9 mouse cellular contexts compared by ENCODE assay signal in the genomic region with DNA sequence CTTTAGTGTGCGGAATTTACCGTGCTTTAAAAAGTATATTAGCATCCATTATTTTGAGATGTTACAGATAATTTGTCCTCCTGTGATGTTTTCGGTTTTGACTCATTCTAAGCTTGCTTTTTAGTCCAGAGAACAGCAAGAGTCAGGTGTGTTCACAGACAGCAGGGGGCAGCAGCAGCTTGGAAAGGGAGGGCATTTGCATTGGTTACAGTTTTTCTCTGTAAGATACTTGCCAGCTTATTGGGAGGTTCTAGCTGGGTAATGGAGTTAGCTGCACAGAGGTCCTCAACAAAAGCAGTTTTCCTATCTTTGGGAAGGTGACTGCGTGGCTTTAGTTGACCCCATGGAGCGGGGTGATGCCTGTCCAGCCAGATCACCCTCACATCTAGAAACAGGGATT. TPM values are rescaled to one million over a fixed set of nuclear protein-coding genes. Genes with fewer than 3 reads are reported as not detected.
DNase-seq lines count a peak whose midpoint lies in the region; ATAC-seq lines count a peak whose summit lies in the region.
"Had no signal": no experiment of that assay in that cellular context is flagged by ENCODE, and none has a peak within 500 bp of the region (broad histone marks: within the 10 kb centered on the region; RNA-seq: fewer than 3 reads in every experiment).

No protein-coding gene starts in this region.

- H3K4me3 ChIP-seq in liver, embryonic 11.5 days (ENCODE audit: low read depth, low read length): no peak overlapping the region
- no peak overlapping the region for H3K4me3 ChIP-seq in hindbrain, embryonic 16.5 days (ENCODE audit: low read length)
- no peak overlapping the region for H3K4me3 ChIP-seq in neural tube, embryonic 13.5 days
- H3K4me3 ChIP-seq: erythroblast, embryonic 14.5 days had no signal

- peak; percentile 56 for DNase-seq in liver
- no peak for DNase-seq in liver, embryonic 11.5 days (ENCODE audit: low spot score)
- DNase-seq in adrenal gland, adult 18-20 months (ENCODE audit: low spot score in 2 of 2): peak; percentile 46 to 63
- DNase-seq in embryo, embryonic 11.5 days (ENCODE audit: low read depth, low spot score): peak; percentile 47
- DNase-seq in left cerebral cortex, postnatal 4 days: peak; percentile 79
- peak; percentile 27 to 53 for DNase-seq in urinary bladder, postnatal 36 days (ENCODE audit: low spot score in 2 of 2)

- peaks cover 12% of the 10 kb centered on the region for H3K36me3 ChIP-seq in liver, embryonic 11.5 days (ENCODE audit: control insufficient read depth, insufficient read depth, low read length)
- H3K36me3 ChIP-seq in hindbrain, embryonic 16.5 days (ENCODE audit: control insufficient read depth, insufficient read depth, low read length): peaks cover 22% of the 10 kb centered on the region
- peaks cover 55% of the 10 kb centered on the region for H3K36me3 ChIP-seq in neural tube, embryonic 13.5 days

- intact Hi-C loops in left cerebral cortex, postnatal 4 days (cut with DNase I): loop anchor here (1.0 to 10.0 kb wide), 2 partner anchors 183 to 257 kb away; no protein-coding TSS in a partner anchor

- ATAC-seq in liver, embryonic 11.5 days (replicated peaks; ENCODE audit: low FRiP score): no peak
- ATAC-seq in hindbrain, embryonic 16.5 days: peak; percentile 71; the same call in 1 of the 2 replicates
- peak; percentile 43 for ATAC-seq in neural tube, embryonic 13.5 days (ENCODE audit: low read depth)

- H3K9ac ChIP-seq in liver, embryonic 11.5 days (ENCODE audit: low read depth, low read length): no peak overlapping the region
- no peak overlapping the region for H3K9ac ChIP-seq in hindbrain, embryonic 16.5 days (ENCODE audit: low read depth, low read length)
- no peak overlapping the region for H3K9ac ChIP-seq in neural tube, embryonic 13.5 days

- H3K4me2 ChIP-seq in liver, embryonic 11.5 days: no peak overlapping the region
- H3K4me2 ChIP-seq in hindbrain, embryonic 16.5 days (ENCODE audit: low read length): no peak overlapping the region
- no peak overlapping the region for H3K4me2 ChIP-seq in neural tube, embryonic 13.5 days

- H3K9me3 ChIP-seq in liver, embryonic 11.5 days (ENCODE audit: control insufficient read depth, low read length): no peaks in the 10 kb centered on the region
- no peaks in the 10 kb centered on the region for H3K9me3 ChIP-seq in hindbrain, embryonic 16.5 days (ENCODE audit: control insufficient read depth, low read length)
- no peaks in the 10 kb centered on the region for H3K9me3 ChIP-seq in neural tube, embryonic 13.5 days

- no peak overlapping the region for H3K27ac ChIP-seq in liver, embryonic 11.5 days (ENCODE audit: low read depth, low read length)
- no peak overlapping the region for H3K27ac ChIP-seq in hindbrain, embryonic 16.5 days (ENCODE audit: low read depth, low read length)
- H3K27ac ChIP-seq in neural tube, embryonic 13.5 days (replicated peaks): no peak overlapping the region

- WGBS in liver, embryonic 11.5 days: 91% methylated on average over 5 of the region's 5 CpGs
- WGBS in hindbrain, embryonic 16.5 days: 93% methylated on average over 5 of the region's 5 CpGs
- 91% methylated on average over 5 of the region's 5 CpGs for WGBS in neural tube, embryonic 13.5 days

- H3K4me1 ChIP-seq in liver, embryonic 11.5 days (replicated peaks; ENCODE audit: control insufficient read depth, insufficient read depth, low read length): no peaks in the 10 kb centered on the region
- H3K4me1 ChIP-seq in hindbrain, embryonic 16.5 days (ENCODE audit: control insufficient read depth, insufficient read depth, low read depth, low read length): no peaks in the 10 kb centered on the region
- no peaks in the 10 kb centered on the region; the same call in 1 of the 2 replicates for H3K4me1 ChIP-seq in neural tube, embryonic 13.5 days (replicated peaks)

- H3K27me3 ChIP-seq in liver, embryonic 11.5 days (replicated peaks; ENCODE audit: control insufficient read depth, insufficient read depth, low read length): no peaks in the 10 kb centered on the region
- no peaks in the 10 kb centered on the region for H3K27me3 ChIP-seq in hindbrain, embryonic 16.5 days (replicated peaks; ENCODE audit: control insufficient read depth, insufficient read depth, low read length)
- no peaks in the 10 kb centered on the region for H3K27me3 ChIP-seq in neural tube, embryonic 13.5 days

RNA-seq across cellular contexts. Expression of gene Msh2, which starts 19.8 kb away (rescaled TPM):
- 59.2 and 77.9 TPM in 2 replicates for polyA plus RNA-seq in liver, embryonic 11.5 days (2014; fragmentation: Nextera tagmentation; extraction: Ambion mirVana)
- 10 to 100 TPM; 11.6 to 13.8 TPM for total RNA-seq in adrenal gland, adult 18-20 months (2021)
- polyA plus RNA-seq in hindbrain, embryonic 16.5 days (2015; fragmentation: Nextera tagmentation; extraction: Ambion mirVana): 57.7 and 62.6 TPM in 2 replicates
- 10 to 100 TPM; 29.0 to 34.9 TPM for total RNA-seq in left cerebral cortex, postnatal 4 days (2021)
- polyA plus RNA-seq in neural tube, embryonic 13.5 days (2015; fragmentation: Nextera tagmentation; extraction: Ambion mirVana): 62.0 and 71.8 TPM in 2 replicates

RNA-seq across cellular contexts. Expression of gene Epcam, which starts 56.2 kb away (rescaled TPM):
- 12.7 and 12.9 TPM in 2 replicates for polyA plus RNA-seq in liver, embryonic 11.5 days (2014; fragmentation: Nextera tagmentation; extraction: Ambion mirVana)
- not detected for total RNA-seq in adrenal gland, adult 18-20 months (2021)
- 4.4 and 4.7 TPM in 2 replicates for polyA plus RNA-seq in hindbrain, embryonic 16.5 days (2015; fragmentation: Nextera tagmentation; extraction: Ambion mirVana)
- under 1 TPM; 0.40 to 0.54 TPM for total RNA-seq in left cerebral cortex, postnatal 4 days (2021)
- 3.0 and 6.9 TPM in 2 replicates for polyA plus RNA-seq in neural tube, embryonic 13.5 days (2015; fragmentation: Nextera tagmentation; extraction: Ambion mirVana)
- polyA plus RNA-seq: erythroblast, embryonic 14.5 days had no signal
